Mouse (Mus musculus): ENCODE measurements at regions not wholly inside any gene's neighbourhood (a gene's known extent, or its start where the extent isn't known, plus 50 kb on each side); places are given as distances from the start of the nearest gene placed in this dataset.

DNA sequence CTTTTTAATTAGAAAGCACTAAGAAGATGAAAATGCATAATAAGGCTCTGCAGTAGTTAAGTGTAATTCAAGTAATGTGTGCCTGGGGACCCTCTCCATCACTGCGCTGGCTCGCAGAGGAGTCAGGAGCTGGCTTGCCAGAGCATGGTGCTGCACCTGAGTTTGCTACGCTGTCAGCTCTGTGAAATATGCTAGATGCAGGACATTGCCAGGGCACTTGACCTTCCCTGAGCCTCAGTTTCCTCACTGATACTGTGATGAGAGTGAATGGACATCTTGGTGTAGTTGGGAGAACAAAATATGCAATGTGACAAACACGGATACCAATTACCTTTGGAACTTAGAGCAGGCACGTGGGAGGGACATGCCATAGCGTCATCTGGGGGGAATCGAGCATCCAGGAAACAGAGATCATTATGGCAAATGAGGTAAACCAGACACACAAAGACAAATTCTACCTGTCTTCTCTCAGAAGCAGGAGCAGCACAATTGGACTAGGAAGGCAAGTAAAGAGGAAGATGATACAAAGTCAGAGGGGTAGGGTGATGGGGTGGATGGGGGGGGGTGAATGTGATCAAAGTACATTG is 133.6 kb upstream of the Slco3a1 start:
- DNase-seq (ENCODE audit: low read depth, low spot score), result no peak

DNA sequence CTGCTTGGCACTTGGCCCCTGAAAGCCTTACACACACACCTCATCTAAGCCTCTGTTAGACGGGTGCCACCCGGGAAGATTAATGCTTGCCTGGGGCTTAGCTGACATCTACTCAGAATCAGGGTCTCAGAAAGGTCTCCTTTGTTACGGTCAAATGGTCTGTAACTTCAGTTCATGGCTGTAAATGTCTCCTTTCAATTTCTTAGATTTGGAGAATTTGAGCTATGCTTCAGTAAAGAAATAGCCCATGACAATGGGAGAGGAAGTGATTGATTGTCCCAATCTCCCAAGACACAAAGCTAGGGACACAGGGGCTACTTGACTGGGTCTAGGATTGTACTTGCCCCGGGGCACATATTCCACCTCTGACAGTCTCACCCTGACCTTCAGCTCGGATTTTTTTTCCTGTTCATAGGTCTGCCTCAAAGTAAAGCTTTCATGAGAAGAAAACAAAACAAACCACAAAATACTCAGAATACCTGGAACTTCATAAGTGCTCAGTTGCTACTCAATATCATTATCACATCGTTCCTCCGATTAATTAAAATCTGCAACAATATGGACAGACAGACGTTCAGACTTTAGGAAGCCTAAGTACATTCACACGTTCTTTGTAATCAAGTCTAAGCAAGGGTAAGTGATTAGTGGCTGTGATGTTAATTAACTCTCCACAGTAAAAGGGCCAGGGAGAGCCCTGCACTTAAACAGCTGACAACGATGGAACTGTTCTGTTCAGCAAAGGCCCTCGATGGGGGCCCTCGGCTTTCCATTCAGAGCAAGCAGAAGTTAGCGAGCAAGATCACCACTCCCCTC is 132.9 kb upstream of the Slco3a1 start:
- no peak for DNase-seq (ENCODE audit: low read depth, low spot score)

DNA sequence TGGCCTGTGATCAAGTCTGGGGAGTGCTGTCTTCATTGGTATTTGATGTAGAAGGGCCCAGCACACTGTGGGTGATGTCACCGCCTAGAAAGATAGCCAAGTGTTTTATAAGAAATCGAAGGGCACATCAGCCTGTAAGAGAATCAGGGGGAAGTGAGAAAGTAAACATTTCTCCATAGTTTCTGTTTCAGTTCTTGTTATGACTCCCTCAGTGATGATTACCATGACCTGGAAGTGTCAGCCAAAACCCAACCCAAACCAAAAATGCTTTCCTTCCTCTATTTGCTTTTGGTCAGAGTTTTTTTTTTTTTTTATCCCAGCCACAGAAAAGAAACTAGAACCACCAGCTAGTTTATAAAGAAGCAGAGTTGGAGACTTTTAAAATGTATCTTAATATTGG is 129.4 kb upstream of the Slco3a1 start:
- no peak for DNase-seq (ENCODE audit: low read depth, low spot score)

DNA sequence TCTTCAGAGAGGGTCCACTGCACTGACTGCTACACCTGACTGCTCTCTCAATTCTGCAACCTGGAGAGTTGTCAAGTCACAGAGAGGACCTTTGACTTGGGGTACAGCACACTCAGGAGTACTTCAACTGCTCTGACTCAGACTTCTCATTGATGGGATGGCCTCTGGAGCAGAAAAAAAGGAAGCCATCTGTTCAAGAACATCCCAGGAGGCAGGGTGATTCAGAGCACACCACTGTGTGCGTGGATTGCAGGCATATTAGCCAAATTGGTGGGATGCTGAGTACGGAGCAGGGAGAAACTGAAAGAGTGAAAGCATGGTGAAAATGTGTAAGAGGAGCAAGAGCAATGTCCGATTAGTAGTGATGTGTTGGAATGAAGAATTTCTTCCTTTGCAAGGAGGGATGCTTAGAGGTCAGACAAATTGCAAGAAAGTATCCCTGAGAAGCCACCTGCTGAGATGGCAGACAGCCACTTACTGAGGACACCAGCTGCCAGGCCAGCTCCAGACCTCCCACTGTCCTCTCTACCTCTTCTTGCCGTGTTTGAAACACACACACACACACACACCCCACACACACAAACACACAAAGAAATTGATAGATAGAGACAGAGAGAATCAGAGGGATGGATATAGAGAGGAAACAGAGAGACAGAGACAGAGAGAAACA is 119.2 kb upstream of the Slco3a1 start:
- DNase-seq (ENCODE audit: low read depth, low spot score), result no peak

DNA sequence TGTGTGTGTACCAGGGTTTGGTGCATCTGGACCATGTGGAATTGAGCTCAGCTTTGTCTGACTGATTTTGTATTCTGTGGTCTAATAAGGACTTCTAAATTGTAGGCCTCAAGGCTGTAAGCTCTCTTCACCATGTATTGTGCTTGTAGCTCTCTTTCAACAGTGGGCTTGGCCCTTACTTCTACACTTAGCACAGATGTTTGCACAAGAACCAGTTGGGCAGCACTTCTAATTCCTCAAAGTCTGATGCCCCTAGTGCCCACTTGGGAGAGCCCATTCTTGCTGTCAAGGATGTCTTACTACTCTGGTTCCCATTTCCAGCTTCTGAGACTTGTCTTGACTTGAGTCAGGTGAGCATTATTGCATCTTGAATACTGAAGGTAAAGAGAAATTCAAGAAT is 114.5 kb upstream of the Slco3a1 start:
- no peak for DNase-seq (ENCODE audit: low read depth, low spot score)

DNA sequence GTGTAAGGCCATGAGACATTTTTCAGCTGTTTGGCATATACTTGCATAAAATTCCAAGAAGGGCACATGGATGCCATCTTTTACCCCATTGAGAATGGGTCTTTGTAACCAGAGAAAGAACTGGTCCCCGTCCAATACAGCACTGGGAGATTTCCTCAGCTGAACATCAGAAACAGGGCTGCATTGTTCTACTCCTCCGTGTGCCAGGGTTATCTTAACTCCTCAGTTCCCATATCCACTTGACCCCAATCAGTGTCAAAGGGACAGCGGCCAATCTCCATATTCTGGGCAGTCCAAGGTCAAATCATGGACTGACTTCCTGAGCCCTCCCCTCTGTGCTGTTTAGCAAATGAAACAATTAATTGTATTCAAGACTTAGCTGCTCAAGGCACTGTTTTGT is 112.5 kb upstream of the Slco3a1 start:
- peak; percentile 79 for DNase-seq (ENCODE audit: low read depth, low spot score)

DNA sequence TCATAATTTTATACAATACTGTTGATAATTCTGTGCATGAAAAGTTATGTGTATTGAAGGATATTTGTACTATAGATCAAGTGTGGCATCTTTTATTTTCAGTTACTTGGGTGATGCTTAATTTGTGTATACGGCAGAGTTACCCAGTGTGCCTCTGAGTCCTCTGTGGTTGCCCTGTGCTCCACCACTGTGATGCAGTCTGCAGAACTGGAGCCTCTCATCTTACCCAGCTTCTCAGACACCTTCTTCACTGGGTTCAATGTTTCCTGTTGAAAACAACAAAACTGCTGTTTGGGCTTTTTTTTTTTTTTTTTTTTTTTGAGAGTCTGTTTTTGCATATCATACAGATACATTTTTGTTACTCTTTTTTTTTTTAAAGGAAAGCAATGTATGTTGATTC is 109.2 kb upstream of the Slco3a1 start:
- no peak for DNase-seq (ENCODE audit: low read depth, low spot score)

DNA sequence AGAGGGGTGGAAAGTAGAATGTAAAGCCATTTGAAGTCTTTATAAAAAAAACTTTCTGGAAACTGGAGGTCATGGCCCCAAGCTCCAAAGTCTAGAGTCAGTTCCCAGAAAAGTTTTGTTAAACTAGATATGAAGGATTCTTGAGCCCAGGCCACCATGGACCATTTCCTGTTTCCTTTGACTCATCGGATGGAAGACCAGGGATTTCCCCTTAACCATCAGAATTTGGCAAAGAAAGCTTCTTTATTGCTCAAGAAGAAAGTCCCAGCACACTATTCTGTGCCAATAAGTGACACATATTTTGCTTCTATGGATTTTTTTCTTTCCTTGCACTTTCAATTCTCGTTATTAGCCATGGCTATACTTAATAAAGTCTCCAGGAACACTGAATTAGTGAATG is 92.7 kb upstream of the Slco3a1 start:
- no peak for DNase-seq (ENCODE audit: low read depth, low spot score)

DNA sequence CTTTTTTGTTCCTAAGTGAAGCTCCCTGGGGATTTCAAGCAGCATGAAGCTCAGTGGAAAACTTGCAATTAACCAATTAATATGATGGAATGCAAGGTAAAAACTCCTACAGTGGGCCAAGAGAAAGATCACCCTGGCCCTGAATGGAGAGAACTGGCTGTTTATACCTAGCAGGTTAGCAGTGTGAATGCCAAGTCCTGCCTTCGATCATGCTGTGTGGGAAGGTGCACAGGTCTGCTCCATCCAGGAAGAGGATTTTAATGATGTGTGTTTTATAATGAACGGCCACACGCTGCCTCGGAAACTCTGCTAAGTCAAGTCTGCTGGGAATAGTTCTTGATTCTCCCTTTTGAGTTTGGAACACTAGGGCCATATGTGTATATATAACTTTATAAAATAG is 85.6 kb upstream of the Slco3a1 start:
- DNase-seq (ENCODE audit: low read depth, low spot score), result no peak

DNA sequence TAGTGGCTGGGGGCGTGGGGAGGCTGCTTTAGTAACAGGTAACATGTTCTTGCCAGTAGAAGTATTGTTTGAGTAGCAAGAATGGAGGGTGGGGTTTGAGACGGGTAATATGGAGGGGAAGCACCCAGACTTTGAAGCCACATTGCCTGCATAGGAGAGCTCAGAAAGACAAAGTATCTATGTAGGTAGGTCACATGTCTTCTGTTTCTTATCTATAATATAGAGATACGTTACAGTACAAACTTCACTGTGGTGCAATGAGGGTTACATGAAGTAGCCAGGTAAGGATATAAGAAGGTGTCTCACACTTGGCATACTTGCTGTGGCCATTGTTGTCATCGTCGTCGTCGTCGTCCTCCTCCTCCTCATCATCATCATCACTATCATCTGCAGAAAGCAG is 77.6 kb upstream of the Slco3a1 start:
- DNase-seq (ENCODE audit: low read depth, low spot score), result no peak

DNA sequence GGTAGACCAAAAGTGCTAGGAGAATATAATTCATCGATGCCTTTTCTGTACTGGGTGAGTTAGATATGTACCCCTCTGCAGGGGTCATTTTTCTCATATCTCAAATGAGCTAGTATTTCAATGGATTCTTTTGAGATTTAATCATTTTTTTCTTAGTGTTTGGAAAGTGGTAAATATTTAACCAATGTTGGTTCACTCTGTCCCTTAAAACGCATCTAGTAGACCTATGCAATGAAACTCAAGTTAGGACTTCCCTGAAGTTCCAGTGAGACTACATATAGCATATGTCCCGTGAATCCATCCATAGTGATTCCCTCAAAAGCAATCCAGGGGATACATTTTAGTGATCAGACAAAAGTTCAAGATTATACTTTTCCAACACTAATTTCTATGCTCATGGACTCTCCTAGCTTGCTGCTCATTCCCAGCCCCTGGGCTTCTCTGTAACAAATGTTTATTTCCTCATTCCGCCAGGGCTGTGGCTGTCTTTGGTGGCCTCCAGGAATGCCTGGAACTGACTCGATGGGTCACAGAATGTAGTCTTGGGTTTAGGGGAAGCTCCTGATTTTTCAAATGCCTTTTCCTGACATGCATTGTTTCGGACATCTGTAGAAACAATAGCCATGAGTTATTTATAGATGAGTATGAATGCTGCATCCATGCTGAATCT is 74.4 kb upstream of the Slco3a1 start:
- DNase-seq (ENCODE audit: low read depth, low spot score), result no peak

Data from telencephalon, adult 2 months (tissue).